Mouse (Mus musculus) liver, embryonic 12.5 days (tissue): Measurements from ENCODE around the gene Ptprf. TPM values are rescaled to one million over a fixed set of nuclear protein-coding genes. Genes with fewer than 3 reads are reported as not detected.

Experiments used
- ATAC-seq: fragments of 200-750 bp; cut with Nextera tagmentation; 2 replicates; pipeline ENCODE4 v1.8.0; 2017; ENCODE audit warnings: moderate number of reproducible peaks, mild to moderate bottlenecking, moderate library complexity
- H3K27ac ChIP-seq: fragments of 300-500 bp; sonication (generic); 2 replicates; pipeline ENCODE4 v1.5.1; 2016; ENCODE audit warnings: mild to moderate bottlenecking
- H3K27me3 ChIP-seq: fragments of 300-500 bp; sonication (generic); replicated peaks from 2 replicates; pipeline ENCODE4 v1.6.1; 2016; ENCODE audit warnings: mild to moderate bottlenecking, moderate library complexity
- H3K36me3 ChIP-seq: fragments of 300-500 bp; sonication (generic); 2 replicates; pipeline ENCODE4 v1.6.1; 2016; ENCODE audit warnings: mild to moderate bottlenecking, moderate library complexity
- H3K4me1 ChIP-seq: fragments of 300-500 bp; sonication (generic); 2 replicates; pipeline ENCODE4 v1.6.1; 2016
- H3K4me2 ChIP-seq: fragments of 300-500 bp; sonication (generic); 2 replicates; pipeline ENCODE4 v1.6.1; 2016; ENCODE audit warnings: mild to moderate bottlenecking, moderate library complexity
- H3K4me3 ChIP-seq: fragments of 300-500 bp; sonication (generic); 2 replicates; pipeline ENCODE4 v1.5.1; 2016; ENCODE audit warnings: mild to moderate bottlenecking, moderate library complexity
- H3K9ac ChIP-seq: fragments of 300-500 bp; sonication (generic); 2 replicates; pipeline ENCODE4 v1.6.1; 2016; ENCODE audit warnings: mild to moderate bottlenecking, moderate library complexity
- H3K9me3 ChIP-seq: fragments of 300-500 bp; sonication (generic); replicated peaks from 2 replicates; pipeline ENCODE4 v1.6.1; 2016; ENCODE audit warnings: mild to moderate bottlenecking, moderate library complexity
- WGBS: fragments of 180-500 bp; shearing (Covaris S2); methylation state at CpG from one replicate; pipeline ENCODE4 v1.1.7; 2016; ENCODE audit not compliant: insufficient replicate concordance; 5-methylcytosine and 5-hydroxymethylcytosine counted together
- polyA plus RNA-seq: library from polyadenylated mRNA; unstranded; fragments of >200 nt; fragmentation: Nextera tagmentation; extraction: Ambion mirVana; gene quantifications from 2 replicates; pipeline ENCODE4 v1.2.1, GENCODE M21; 2016

Ptprf gene
- polyA plus RNA-seq, 1 experiment from 2014 or later, result 19.3 TPM

DNA sequence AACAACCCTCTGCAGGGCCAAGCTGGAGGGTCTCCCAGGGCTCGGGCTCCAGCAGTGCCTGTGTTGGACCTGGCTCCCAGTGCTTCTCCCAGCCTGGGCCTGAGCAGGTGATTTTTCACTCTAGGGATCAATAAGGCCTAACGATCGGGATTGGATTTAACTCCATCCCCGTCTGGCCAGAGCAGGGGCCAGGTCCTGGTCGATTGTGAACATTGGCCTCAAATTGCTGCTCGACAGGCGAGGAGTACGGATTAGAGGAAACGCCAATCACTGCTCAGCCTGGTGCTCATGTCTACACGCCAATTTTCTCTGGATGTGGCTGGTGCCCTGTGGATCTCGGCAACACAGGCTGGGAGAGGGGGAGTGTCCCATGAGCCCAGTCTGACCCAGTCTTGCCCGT lies 63.8 kb downstream of the Ptprf start:
- Histone ChIP-seq H3K9me3 (no peaks in the 10 kb centered on the region), H3K27me3 (no peaks in the 10 kb centered on the region), H3K9ac (no peak overlapping the region), H3K27ac (no peak overlapping the region), H3K4me1 (no peaks in the 10 kb centered on the region), H3K4me2 (no peak overlapping the region), H3K4me3 (no peak overlapping the region), H3K36me3 (peaks cover 61% of the 10 kb centered on the region)
- WGBS, result 67% methylated on average over 12 of the region's 12 CpGs
- peak; percentile 40 for ATAC-seq

DNA sequence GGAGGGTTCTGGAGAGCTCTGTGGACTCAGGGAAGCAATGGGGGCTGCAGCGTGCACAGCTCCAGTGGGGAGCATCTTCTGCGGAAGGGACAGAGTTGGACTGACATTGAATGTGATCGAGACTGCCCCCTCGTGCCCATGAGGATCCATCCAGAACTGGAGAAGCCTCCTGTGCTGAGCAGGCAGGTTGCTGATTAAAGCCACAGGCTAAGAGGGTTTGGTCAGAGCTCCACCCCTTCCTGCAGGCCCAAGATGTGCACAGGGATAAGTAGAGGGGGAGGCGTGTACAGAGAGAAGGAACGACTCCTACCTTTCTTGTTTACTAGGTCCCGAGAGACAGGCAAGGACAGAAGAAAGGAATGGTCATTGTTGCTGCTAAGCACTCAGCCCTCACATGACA lies 69.9 kb downstream of the Ptprf start:
- 46% methylated on average over 7 of the region's 7 CpGs for WGBS
- peaks cover 70% of the 10 kb centered on the region for H3K36me3 ChIP-seq
- no peak overlapping the region for H3K9ac ChIP-seq
- H3K27me3 ChIP-seq, result no peaks in the 10 kb centered on the region
- peak; percentile 68 for ATAC-seq
- no peaks in the 10 kb centered on the region for H3K9me3 ChIP-seq
- H3K4me3 ChIP-seq, result no peak overlapping the region
- H3K4me1 ChIP-seq, result peaks cover 13% of the 10 kb centered on the region
- H3K27ac ChIP-seq, result no peak overlapping the region
- H3K4me2 ChIP-seq, result no peak overlapping the region

DNA sequence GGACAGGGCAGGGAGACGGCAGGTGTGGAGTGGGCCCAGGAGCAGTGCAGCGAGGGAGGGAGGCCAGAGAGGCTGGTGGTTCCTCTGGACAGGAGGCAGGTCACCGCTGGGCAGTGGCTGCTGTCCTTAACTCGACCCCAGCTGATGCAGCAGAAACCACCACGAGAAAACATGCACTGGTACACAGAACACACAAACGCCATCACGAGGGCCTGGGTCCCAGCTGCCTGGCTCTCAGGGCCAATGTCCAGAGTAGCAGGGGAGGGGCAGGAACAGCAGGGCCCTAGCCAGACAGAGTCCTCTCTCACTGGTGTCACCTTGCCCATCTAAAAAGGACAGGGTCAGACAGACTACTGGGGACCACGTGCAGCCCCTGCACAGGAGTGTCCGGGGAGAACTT lies 70.4 kb downstream of the Ptprf start:
- no peaks in the 10 kb centered on the region for H3K27me3 ChIP-seq
- ATAC-seq, result no peak
- no peak overlapping the region for H3K27ac ChIP-seq
- no peak overlapping the region for H3K9ac ChIP-seq
- peaks cover 70% of the 10 kb centered on the region for H3K36me3 ChIP-seq
- H3K4me2 ChIP-seq, result no peak overlapping the region
- 69% methylated on average over 9 of the region's 9 CpGs for WGBS
- no peak overlapping the region for H3K4me3 ChIP-seq
- no peaks in the 10 kb centered on the region for H3K9me3 ChIP-seq
- H3K4me1 ChIP-seq, result peaks cover 13% of the 10 kb centered on the region

DNA sequence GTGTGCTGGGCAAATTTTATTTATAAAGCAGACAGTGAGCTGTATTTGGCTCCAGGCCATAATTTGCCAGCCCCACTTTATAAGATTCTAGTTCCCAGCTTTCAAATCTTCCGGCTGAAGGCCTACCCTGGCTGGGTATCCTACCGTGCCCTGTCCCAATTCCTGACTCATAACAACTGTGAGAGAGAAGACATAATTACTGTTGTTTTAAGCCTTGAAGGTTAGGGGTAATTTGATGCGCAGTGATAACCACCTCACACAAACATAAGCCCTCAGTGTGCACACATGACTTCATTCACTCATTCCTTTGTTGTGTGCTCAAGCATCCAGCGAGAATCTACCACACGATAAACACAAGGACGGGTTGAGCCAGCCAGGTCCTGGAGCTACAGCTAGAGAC lies 71.7 kb downstream of the Ptprf start:
- Histone ChIP-seq H3K27me3 (no peaks in the 10 kb centered on the region), H3K4me3 (no peak overlapping the region), H3K27ac (no peak overlapping the region), H3K9me3 (no peaks in the 10 kb centered on the region), H3K9ac (no peak overlapping the region), H3K36me3 (peaks cover 59% of the 10 kb centered on the region), H3K4me1 (peaks cover 13% of the 10 kb centered on the region), H3K4me2 (no peak overlapping the region)
- WGBS, result 78% methylated on average over 6 of the region's 6 CpGs
- no peak for ATAC-seq

DNA sequence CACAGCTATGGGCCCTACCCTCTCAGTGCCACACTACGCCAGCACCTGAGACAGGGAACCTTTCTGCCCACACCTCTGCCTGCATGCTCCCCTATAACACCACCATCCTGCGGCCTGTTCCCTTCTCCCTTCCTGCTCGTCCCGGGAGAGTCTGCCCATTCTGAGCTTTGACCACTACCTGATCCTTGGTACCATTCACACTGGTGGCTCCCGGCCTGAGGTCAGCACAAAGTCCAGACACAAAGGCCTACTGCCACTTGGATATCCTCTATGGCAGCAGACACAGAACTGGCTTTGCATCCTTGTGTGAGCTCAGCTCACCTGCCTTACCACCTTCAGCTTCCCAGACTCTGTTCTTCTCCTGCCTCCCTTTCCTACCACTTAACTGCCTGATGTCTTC lies 72.7 kb downstream of the Ptprf start:
- Histone ChIP-seq H3K4me2 (no peak overlapping the region), H3K9me3 (no peaks in the 10 kb centered on the region), H3K4me3 (no peak overlapping the region), H3K4me1 (peaks cover 13% of the 10 kb centered on the region), H3K27me3 (no peaks in the 10 kb centered on the region), H3K27ac (no peak overlapping the region), H3K36me3 (peaks cover 54% of the 10 kb centered on the region), H3K9ac (no peak overlapping the region)
- ATAC-seq, result no peak
- 70% methylated on average over 5 of the region's 5 CpGs for WGBS

DNA sequence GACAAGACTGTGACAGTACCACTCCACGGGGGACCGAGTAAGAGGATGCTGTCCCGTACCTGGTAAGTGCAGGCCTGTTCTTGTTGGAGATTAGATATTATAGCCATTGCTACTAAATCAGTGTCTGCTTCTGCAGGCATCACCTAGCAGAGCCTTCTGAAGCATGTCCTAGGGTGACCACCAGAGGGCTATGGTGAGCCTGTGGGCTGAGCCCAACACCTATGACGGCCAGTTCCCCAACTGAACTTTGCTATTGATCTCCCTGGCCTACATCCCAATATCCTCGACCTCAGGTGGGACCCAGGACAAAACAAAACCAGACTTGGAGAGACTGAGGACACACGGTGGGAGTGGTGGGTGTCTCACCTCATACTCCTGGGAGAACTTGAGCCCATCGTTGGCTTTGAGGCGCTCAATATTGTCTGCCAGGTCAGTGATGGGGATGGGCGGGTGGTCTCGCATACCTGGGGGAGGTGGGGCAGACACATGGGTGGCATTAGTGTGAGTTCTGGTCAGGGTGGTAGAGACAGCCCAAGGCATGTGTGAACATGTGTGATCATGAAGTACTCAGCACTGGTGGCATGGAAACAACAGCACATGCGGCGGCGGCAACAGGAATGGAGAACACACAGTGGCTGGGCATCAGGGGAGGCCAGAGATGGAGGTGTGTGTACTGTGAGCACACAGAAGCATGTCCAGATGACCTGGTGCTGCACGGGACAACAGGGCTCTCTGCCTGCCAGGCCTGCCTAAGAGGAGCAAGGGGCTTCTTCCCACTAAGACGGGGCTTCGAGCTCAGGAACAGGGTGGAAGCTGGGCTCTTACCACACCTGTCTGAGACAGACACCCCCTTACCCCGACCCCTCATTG lies 74.2 kb downstream of the Ptprf start:
- peaks cover 57% of the 10 kb centered on the region for H3K36me3 ChIP-seq
- no peak for ATAC-seq
- peaks cover 13% of the 10 kb centered on the region for H3K4me1 ChIP-seq
- H3K4me3 ChIP-seq, result no peak overlapping the region
- H3K9ac ChIP-seq, result no peak overlapping the region
- no peaks in the 10 kb centered on the region for H3K9me3 ChIP-seq
- WGBS, result 62% methylated on average over 17 of the region's 17 CpGs
- no peaks in the 10 kb centered on the region for H3K27me3 ChIP-seq
- H3K27ac ChIP-seq, result no peak overlapping the region
- H3K4me2 ChIP-seq, result no peak overlapping the region

DNA sequence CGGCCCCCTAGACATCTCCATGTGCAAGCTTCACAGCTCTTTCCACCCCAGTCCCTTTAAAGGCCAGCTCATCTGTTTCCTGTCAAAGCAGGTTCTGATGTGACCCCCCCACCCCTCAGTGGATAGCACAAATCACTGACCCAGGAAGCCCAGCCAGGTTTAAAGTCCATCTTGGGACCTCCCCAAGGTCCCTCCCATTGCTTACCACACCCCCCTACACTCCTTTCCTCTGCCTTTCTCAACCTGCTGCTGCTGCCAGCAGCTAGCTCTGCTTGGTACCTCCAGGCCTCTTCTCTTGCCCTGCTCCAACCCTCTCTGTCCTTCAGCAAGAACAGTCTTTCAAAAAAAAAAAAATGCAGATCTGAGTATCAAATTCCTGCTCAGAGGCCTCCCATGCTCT lies 76.3 kb downstream of the Ptprf start:
- no peaks in the 10 kb centered on the region for H3K9me3 ChIP-seq
- ATAC-seq, result no peak
- H3K9ac ChIP-seq, result no peak overlapping the region
- H3K27ac ChIP-seq, result no peak overlapping the region
- H3K27me3 ChIP-seq, result no peaks in the 10 kb centered on the region
- no peaks in the 10 kb centered on the region for H3K4me1 ChIP-seq
- H3K4me2 ChIP-seq, result no peak overlapping the region
- H3K4me3 ChIP-seq, result no peak overlapping the region
- peaks cover 57% of the 10 kb centered on the region for H3K36me3 ChIP-seq
- WGBS, result 69% methylated on average over 1 of the region's 1 CpGs

DNA sequence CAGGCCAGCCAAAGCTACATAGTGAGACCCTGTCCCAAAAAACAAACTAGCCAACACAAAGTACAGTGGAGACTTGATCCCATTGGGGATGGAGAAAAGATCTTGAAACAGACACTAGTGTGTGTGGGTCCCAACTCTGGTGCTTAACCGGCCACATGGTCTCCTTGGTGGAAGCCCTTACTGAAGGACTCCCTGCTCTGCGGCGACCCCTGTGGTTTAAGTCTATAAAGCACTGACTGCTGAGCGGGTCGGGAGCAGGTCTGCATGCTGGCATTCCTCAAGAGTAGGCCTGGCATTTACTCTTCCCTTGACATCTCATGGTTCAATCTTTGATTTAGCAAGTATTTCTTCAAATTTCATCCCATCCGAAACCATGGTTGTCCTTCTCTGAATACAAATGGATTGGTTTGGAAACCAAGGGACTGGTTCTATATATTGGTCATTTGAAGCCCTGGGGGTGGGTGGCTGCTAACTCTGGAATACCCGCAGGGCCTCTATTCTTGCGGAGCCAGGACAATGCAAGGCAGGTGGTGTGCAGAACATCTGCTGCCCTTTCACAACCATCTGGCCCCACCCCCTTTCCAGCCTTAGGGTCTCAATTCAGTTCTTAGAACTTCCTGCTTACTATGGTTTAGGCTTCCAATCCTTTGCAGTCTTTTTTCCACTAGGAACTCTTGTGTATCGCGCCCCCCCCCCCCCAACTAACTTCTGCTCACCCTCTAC lies 84.1 kb downstream of the Ptprf start:
- 61% methylated on average over 9 of the region's 10 CpGs for WGBS
- peaks cover 43% of the 10 kb centered on the region for H3K36me3 ChIP-seq
- no peak for ATAC-seq
- H3K9me3 ChIP-seq, result no peaks in the 10 kb centered on the region
- H3K27ac ChIP-seq, result no peak overlapping the region
- H3K4me1 ChIP-seq, result no peaks in the 10 kb centered on the region
- H3K9ac ChIP-seq, result no peak overlapping the region
- no peaks in the 10 kb centered on the region for H3K27me3 ChIP-seq
- H3K4me2 ChIP-seq, result no peak overlapping the region
- H3K4me3 ChIP-seq, result no peak overlapping the region

DNA sequence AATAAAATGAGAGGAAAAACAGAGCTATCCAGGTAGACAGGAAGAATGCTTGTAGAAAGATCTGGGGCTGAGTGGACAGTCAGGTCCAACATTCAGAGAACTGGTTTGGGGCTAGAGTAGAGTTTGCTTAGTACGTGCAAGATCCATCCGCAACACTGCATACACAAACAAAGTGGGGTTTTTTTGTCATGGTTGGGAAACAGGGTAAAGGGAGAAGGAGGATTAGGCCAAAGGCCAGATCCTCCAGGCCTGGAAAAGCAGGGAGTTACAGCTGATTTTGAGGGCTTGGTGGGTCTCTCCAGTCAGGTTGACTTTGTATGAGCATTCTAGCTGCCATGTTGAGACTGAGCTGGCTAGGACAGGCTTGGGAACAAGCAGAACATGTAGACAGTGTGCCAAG lies 85.3 kb downstream of the Ptprf start:
- H3K9me3 ChIP-seq, result no peaks in the 10 kb centered on the region
- ATAC-seq, result 0 out of 2 replicates have a peak, but pooled peaks have one; percentile 42
- no peaks in the 10 kb centered on the region for H3K4me1 ChIP-seq
- H3K36me3 ChIP-seq, result peaks cover 31% of the 10 kb centered on the region
- H3K27ac ChIP-seq, result no peak overlapping the region
- no peak overlapping the region for H3K4me2 ChIP-seq
- WGBS, result 80% methylated on average over 2 of the region's 2 CpGs
- no peak overlapping the region for H3K9ac ChIP-seq
- H3K27me3 ChIP-seq, result no peaks in the 10 kb centered on the region
- H3K4me3 ChIP-seq, result no peak overlapping the region

DNA sequence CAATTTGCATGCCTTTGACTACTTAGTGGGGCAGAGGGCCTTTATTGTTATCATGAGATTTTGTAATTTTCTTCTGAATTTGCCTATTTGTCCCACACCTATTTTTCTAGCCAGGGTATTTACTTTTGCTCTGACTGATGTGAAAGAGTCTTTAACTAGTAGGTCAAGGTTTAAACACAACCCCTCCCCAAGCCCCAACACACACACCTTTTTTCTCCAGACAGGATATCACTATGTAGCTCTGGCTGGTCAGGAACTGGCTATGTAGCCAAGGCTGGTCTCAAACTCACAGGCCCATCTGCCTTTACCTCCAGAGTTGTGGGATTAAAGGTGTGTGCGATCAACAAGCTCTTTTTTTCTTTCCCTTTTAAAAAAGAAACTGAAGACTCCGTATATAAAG lies 92.1 kb downstream of the Ptprf start:
- Histone ChIP-seq H3K27ac (no peak overlapping the region), H3K27me3 (0 out of 2 replicates have a peak, but pooled peaks cover 4% of the 10 kb centered on the region), H3K9me3 (no peaks in the 10 kb centered on the region), H3K4me1 (no peaks in the 10 kb centered on the region), H3K4me2 (no peak overlapping the region), H3K4me3 (no peak overlapping the region), H3K36me3 (no peaks in the 10 kb centered on the region), H3K9ac (no peak overlapping the region)
- no peak for ATAC-seq
- 79% methylated on average over 2 of the region's 2 CpGs for WGBS

DNA sequence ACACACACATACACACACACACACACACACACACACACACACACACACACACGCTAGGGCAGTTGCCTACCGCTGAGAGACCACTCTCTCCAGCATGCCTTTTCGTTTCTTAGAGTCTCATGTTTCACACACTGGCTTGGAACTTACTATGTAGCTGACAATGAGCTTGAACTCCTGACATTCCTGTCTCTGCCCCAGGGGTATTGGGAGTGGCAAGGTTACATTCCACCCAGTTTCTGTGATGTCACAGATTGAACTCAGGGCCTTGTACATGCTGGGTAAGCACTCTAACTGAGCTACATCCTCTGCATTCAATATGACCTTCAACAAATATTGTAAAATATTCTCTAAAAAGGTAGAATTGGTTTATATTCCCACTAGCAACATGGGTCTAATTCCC lies 92.6 kb downstream of the Ptprf start:
- H3K4me1 ChIP-seq, result no peaks in the 10 kb centered on the region
- H3K9ac ChIP-seq, result no peak overlapping the region
- 76% methylated on average over 3 of the region's 3 CpGs for WGBS
- no peak for ATAC-seq
- no peaks in the 10 kb centered on the region for H3K36me3 ChIP-seq
- H3K4me3 ChIP-seq, result no peak overlapping the region
- H3K27ac ChIP-seq, result no peak overlapping the region
- no peaks in the 10 kb centered on the region for H3K9me3 ChIP-seq
- H3K4me2 ChIP-seq, result no peak overlapping the region
- H3K27me3 ChIP-seq, result 0 out of 2 replicates have a peak, but pooled peaks cover 4% of the 10 kb centered on the region

DNA sequence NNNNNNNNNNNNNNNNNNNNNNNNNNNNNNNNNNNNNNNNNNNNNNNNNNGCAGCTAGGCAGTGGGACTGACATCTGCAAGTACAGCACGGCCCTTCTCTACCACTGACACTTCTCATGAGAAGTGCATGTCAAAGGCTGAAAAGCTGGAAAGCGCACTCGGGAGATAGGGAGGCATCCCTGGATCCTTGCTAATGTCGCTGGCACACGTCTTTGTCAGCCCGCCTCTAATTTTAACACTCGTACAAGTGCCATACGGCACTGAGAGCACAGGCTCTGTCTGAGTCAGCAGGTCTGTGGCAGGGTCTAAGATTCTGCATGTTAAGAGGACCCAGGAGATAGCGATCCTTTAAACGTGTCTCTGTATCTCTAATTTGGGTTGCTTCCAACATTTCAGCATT lies 95.0 kb downstream of the Ptprf start:
- H3K36me3 ChIP-seq, result no peaks in the 10 kb centered on the region
- H3K4me2 ChIP-seq, result no peak overlapping the region
- 78% methylated on average over 10 of the region's 10 CpGs for WGBS
- no peaks in the 10 kb centered on the region for H3K4me1 ChIP-seq
- 0 out of 2 replicates have a peak, but pooled peaks cover 4% of the 10 kb centered on the region for H3K27me3 ChIP-seq
- no peak overlapping the region for H3K4me3 ChIP-seq
- no peaks in the 10 kb centered on the region for H3K9me3 ChIP-seq
- no peak for ATAC-seq
- no peak overlapping the region for H3K27ac ChIP-seq
- no peak overlapping the region for H3K9ac ChIP-seq
